Mouse (Mus musculus): Measurements from ENCODE around the gene Klk1b26.

DNA sequence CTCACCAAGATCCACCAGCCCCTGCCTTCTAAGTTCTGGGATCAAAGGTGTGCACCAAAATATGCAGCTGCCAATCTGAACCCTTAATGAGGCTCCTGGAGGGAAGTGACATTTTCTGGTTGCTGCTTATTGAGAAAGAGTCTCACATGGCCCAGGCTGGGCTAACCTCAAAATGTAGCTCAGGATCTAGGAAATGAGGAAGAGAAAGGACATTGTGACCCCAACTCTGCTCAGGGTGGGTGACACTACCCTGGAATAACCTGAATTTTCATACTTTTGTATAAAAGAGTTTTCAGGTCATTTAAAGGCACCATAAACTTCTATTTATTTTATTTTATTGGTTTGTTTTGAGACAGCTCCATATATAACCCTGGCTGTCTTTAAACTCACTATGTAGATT lies 26.3 kb upstream of the Klk1b26 start:
- TF ChIP-seq POLR2A (IDR thresholded peaks at IDR 0.05; ENCODE audit: borderline replicate concordance, extremely low read depth, insufficient read depth, insufficient read length, poor library complexity, severe bottlenecking) (no peak), CTCF (IDR thresholded peaks at IDR 0.05; ENCODE audit: borderline replicate concordance, extremely low read depth, insufficient read depth, insufficient read length) (no peak)

All from brain, embryonic 14.5 days (tissue).